Comparison of ENCODE assay signal across 8 mouse cellular contexts in genomic region chr12:3426530-3427034, GRCm38 (mm10). TPM values are rescaled to one million over a fixed set of nuclear protein-coding genes. Genes with fewer than 3 reads are reported as not detected.
DNase-seq lines count a peak whose midpoint lies in the region; ATAC-seq and TF ChIP-seq lines count a peak whose summit lies in the region.

Gene Asxl2 (plus strand): TSS chr12:3426857.

- TF ChIP-seq CTCF in kidney, adult 2 months (conservative IDR thresholded peaks at IDR 0.05; ENCODE audit: insufficient read depth, insufficient read length, low read depth, low read length) = no peak
- no peak for TF ChIP-seq CTCF in spleen, adult 2 months (IDR thresholded peaks at IDR 0.05; ENCODE audit: extremely low read depth, insufficient read depth, insufficient read length, insufficient replicate concordance)

- ATAC-seq in embryonic facial prominence, embryonic 13.5 days (ENCODE audit: insufficient number of reproducible peaks, insufficient read depth, low FRiP score, low TSS enrichment, low read depth) = peak; percentile 93
- ATAC-seq in limb, embryonic 12.5 days (ENCODE audit: insufficient number of reproducible peaks, insufficient read depth, low FRiP score, low TSS enrichment, low read depth) = peak; percentile 96
- ATAC-seq in midbrain, embryonic 15.5 days (replicated peaks) = peak; percentile 95

- H3K27me3 ChIP-seq in embryonic facial prominence, embryonic 13.5 days = no peaks in the 10 kb centered on the region
- H3K27me3 ChIP-seq in kidney, adult 2 months (replicated peaks; ENCODE audit: control insufficient read depth, insufficient read depth, low read length) = no peaks in the 10 kb centered on the region
- no peaks in the 10 kb centered on the region for H3K27me3 ChIP-seq in limb, embryonic 12.5 days
- H3K27me3 ChIP-seq in midbrain, embryonic 15.5 days (replicated peaks) = no peaks in the 10 kb centered on the region
- no peaks in the 10 kb centered on the region for H3K27me3 ChIP-seq in spleen, adult 2 months (ENCODE audit: control insufficient read depth, insufficient read depth, low read length)

- peak within 1 kb of the TSS; percentile 60 for H3K4me2 ChIP-seq in embryonic facial prominence, embryonic 13.5 days
- peak within 1 kb of the TSS; percentile 61 for H3K4me2 ChIP-seq in limb, embryonic 12.5 days
- H3K4me2 ChIP-seq in midbrain, embryonic 15.5 days = peak within 1 kb of the TSS; percentile 64

- peak within 1 kb of the TSS; percentile 95 for H3K9ac ChIP-seq in embryonic facial prominence, embryonic 13.5 days
- H3K9ac ChIP-seq in limb, embryonic 12.5 days (replicated peaks) = peak within 1 kb of the TSS; percentile 85
- peak within 1 kb of the TSS; percentile 84 for H3K9ac ChIP-seq in midbrain, embryonic 15.5 days

- peak; percentile 100 for DNase-seq in 3134 (ENCODE audit: extremely low read depth, insufficient read length, low spot score)
- peak; percentile 100 for DNase-seq in adrenal gland, postnatal 36 days
- peak; percentile 98 to 100 for DNase-seq in heart, adult 18-20 months
- DNase-seq in kidney, adult 2 months = peak; percentile 100
- DNase-seq in spleen, adult 2 months (ENCODE audit: low read depth in 1 of 2, low spot score in 2 of 2) = peak; percentile 97 to 99

- H3K36me3 ChIP-seq in embryonic facial prominence, embryonic 13.5 days = peaks cover 12% of the 10 kb centered on the region; the same call in 1 of the 2 replicates
- no peaks in the 10 kb centered on the region for H3K36me3 ChIP-seq in kidney, adult 2 months (ENCODE audit: control insufficient read depth, insufficient read depth, low read length)
- H3K36me3 ChIP-seq in limb, embryonic 12.5 days = peaks cover 15% of the 10 kb centered on the region
- no peaks in the 10 kb centered on the region for H3K36me3 ChIP-seq in midbrain, embryonic 15.5 days (replicated peaks)
- no peaks in the 10 kb centered on the region for H3K36me3 ChIP-seq in spleen, adult 2 months (ENCODE audit: control insufficient read depth, insufficient read depth, low read length)

- H3K9me3 ChIP-seq in embryonic facial prominence, embryonic 13.5 days = no peaks in the 10 kb centered on the region
- H3K9me3 ChIP-seq in limb, embryonic 12.5 days = no peaks in the 10 kb centered on the region
- no peaks in the 10 kb centered on the region for H3K9me3 ChIP-seq in midbrain, embryonic 15.5 days

- H3K27ac ChIP-seq in embryonic facial prominence, embryonic 13.5 days = peak within 1 kb of the TSS; percentile 98
- peak within 1 kb of the TSS; percentile 96 for H3K27ac ChIP-seq in kidney, adult 2 months (ENCODE audit: insufficient read depth, low read depth, low read length)
- H3K27ac ChIP-seq in limb, embryonic 12.5 days = peak within 1 kb of the TSS; percentile 96
- H3K27ac ChIP-seq in midbrain, embryonic 15.5 days = peak within 1 kb of the TSS; percentile 96
- peak within 1 kb of the TSS; percentile 95 for H3K27ac ChIP-seq in spleen, adult 2 months (ENCODE audit: insufficient read depth, low read length)

- peak within 1 kb of the TSS; percentile 96 for H3K4me3 ChIP-seq in embryonic facial prominence, embryonic 13.5 days
- peak within 1 kb of the TSS; percentile 89 for H3K4me3 ChIP-seq in kidney, adult 2 months (ENCODE audit: insufficient read depth, low read depth, low read length)
- peak within 1 kb of the TSS; percentile 78 for H3K4me3 ChIP-seq in limb, embryonic 12.5 days (replicated peaks)
- peak within 1 kb of the TSS; percentile 100 for H3K4me3 ChIP-seq in midbrain, embryonic 15.5 days
- peak within 1 kb of the TSS; percentile 90 for H3K4me3 ChIP-seq in spleen, adult 2 months (ENCODE audit: extremely low read depth, insufficient read depth, insufficient read length)

- WGBS in embryonic facial prominence, embryonic 13.5 days = under 1% methylated on average over 53 of the region's 53 CpGs
- under 1% methylated on average over 53 of the region's 53 CpGs for WGBS in kidney, adult 2 months
- under 1% methylated on average over 53 of the region's 53 CpGs for WGBS in limb, embryonic 12.5 days
- under 1% methylated on average over 53 of the region's 53 CpGs for WGBS in midbrain, embryonic 15.5 days
- whole genome bisulfite sequencing in spleen, adult 2 months = under 1% methylated on average over 53 of the region's 53 CpGs

- TF ChIP-seq POLR2A in kidney, adult 2 months (IDR thresholded peaks at IDR 0.05; ENCODE audit: low read depth, low read length) = peak; percentile 35
- peak; percentile 26; the same call in 1 of the 2 replicates for TF ChIP-seq POLR2A in spleen, adult 2 months (IDR thresholded peaks at IDR 0.05; ENCODE audit: low read depth, low read length)

- H3K4me1 ChIP-seq in embryonic facial prominence, embryonic 13.5 days = peaks cover 20% of the 10 kb centered on the region
- peaks cover 8% of the 10 kb centered on the region; the same call in 1 of the 2 replicates for H3K4me1 ChIP-seq in kidney, adult 2 months (ENCODE audit: control insufficient read depth, insufficient read depth, low read length)
- H3K4me1 ChIP-seq in limb, embryonic 12.5 days (replicated peaks) = peaks cover 15% of the 10 kb centered on the region
- peaks cover 25% of the 10 kb centered on the region for H3K4me1 ChIP-seq in midbrain, embryonic 15.5 days
- 0 out of 2 replicates have a peak, but pooled peaks cover 3% of the 10 kb centered on the region for H3K4me1 ChIP-seq in spleen, adult 2 months (ENCODE audit: control insufficient read depth, insufficient read depth, insufficient read length)

RNA-seq across cellular contexts. Expression of gene Asxl2, which starts in this region (rescaled TPM):
- total RNA-seq in adrenal gland, postnatal 36 days (2021) = 10 to 100 TPM; 32.7 to 39.6 TPM
- polyA plus RNA-seq in embryonic facial prominence, embryonic 13.5 days (2015; fragmentation: Nextera tagmentation; extraction: Ambion mirVana) = 21.4 and 23.2 TPM in 2 replicates
- 10 to 100 TPM; 19.0 to 20.6 TPM for total RNA-seq in heart, adult 18-20 months (2021)
- 8.0 and 8.2 TPM in 2 replicates for polyA plus RNA-seq in kidney, adult 2 months (2012; rRNA removed)
- 19.4 and 20.6 TPM in 2 replicates for polyA plus RNA-seq in limb, embryonic 12.5 days (2016; fragmentation: Nextera tagmentation; extraction: Ambion mirVana)
- polyA plus RNA-seq in midbrain, embryonic 15.5 days (2015; fragmentation: Nextera tagmentation; extraction: Ambion mirVana) = 13.9 and 16.8 TPM in 2 replicates
- 7.1 and 7.7 TPM in 2 replicates for polyA plus RNA-seq in spleen, adult 2 months (2012; rRNA removed)

Comparison
In these comparisons a context has a peak if more than half of its experiments do, and no peak if none do; other contexts are left out.
1. Peak in every context shown above with its lines: DNase-seq, ATAC-seq, H3K4me3 ChIP-seq and H3K27ac ChIP-seq.